ENCODE assay signal across 10 mouse cellular contexts in the genomic region with DNA sequence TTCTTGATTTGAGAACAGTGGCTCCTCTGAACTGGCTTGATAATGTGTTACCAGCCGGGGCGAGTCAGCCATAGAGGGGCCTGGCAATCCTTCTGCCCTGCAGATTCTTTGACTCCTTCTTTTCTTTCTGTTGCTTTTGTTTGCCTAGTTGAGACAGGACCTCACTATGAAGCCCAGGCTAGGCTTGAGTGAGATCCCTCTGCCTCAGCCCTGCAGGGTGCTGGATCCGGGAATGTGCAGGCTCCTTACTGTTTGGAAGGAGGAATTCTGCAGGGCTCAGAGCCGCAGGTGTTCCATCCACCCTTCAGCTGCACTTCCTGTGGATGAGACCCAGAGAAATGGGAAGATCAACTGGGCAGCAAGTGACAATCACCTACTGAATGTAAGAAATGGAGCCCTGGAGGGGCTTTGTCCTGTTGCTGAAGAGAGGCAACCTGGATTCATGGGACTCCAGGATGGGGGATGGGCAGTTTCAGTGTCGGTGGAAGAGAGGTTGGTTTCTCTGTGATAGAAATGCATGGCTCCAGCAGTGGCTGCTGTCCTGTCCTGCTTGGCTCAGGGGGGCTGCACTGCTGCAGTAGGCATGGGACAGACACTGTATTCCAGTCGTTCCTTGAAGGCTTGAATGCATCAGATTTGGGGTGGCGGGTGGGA. TPM values are rescaled to one million over a fixed set of nuclear protein-coding genes. Genes with fewer than 3 reads are reported as not detected.
DNase-seq lines count a peak whose midpoint lies in the region; ATAC-seq and TF ChIP-seq lines count a peak whose summit lies in the region.
"Had no signal": no experiment of that assay in that cellular context is flagged by ENCODE, and none has a peak within 500 bp of the region (broad histone marks: within the 10 kb centered on the region; RNA-seq: fewer than 3 reads in every experiment).

No protein-coding gene starts in this region.

- peak overlapping the region; percentile 49 for H3K27ac ChIP-seq in heart, embryonic 16.5 days (ENCODE audit: low read length)
- no peak overlapping the region for H3K27ac ChIP-seq in heart, embryonic 11.5 days (ENCODE audit: low read depth, low read length)
- H3K27ac ChIP-seq in limb, embryonic 10.5 days: peak overlapping the region; percentile 72
- peak overlapping the region; percentile 50; the same call in 1 of the 2 replicates for H3K27ac ChIP-seq in olfactory bulb, adult 2 months (ENCODE audit: insufficient read depth, low read depth, low read length)
- no peak overlapping the region for H3K27ac ChIP-seq in kidney, embryonic 15.5 days
- H3K27ac ChIP-seq: liver, embryonic 12.5 days had no signal

- peak; percentile 56 to 57 for DNase-seq in cerebellum, postnatal 10 days
- DNase-seq in limb, embryonic 10.5 days (ENCODE audit: low spot score): no peak
- no peak for DNase-seq in ovary, postnatal 36 days (ENCODE audit: low spot score)
- DNase-seq: kidney, postnatal 36 days had no signal

- peaks cover 5% of the 10 kb centered on the region; the same call in 1 of the 2 replicates for H3K9me3 ChIP-seq in heart, embryonic 16.5 days (replicated peaks; ENCODE audit: control insufficient read depth, low read length)
- H3K9me3 ChIP-seq in heart, embryonic 11.5 days (replicated peaks; ENCODE audit: control insufficient read depth, low read length): no peaks in the 10 kb centered on the region
- no peaks in the 10 kb centered on the region for H3K9me3 ChIP-seq in limb, embryonic 10.5 days (replicated peaks)
- 0 out of 2 replicates have a peak, but pooled peaks cover 4% of the 10 kb centered on the region for H3K9me3 ChIP-seq in kidney, embryonic 15.5 days (replicated peaks)
- H3K9me3 ChIP-seq: liver, embryonic 12.5 days had no signal

- H3K27me3 ChIP-seq in heart, embryonic 16.5 days (ENCODE audit: control insufficient read depth, insufficient read depth, low read length): no peaks in the 10 kb centered on the region
- no peaks in the 10 kb centered on the region for H3K27me3 ChIP-seq in heart, embryonic 11.5 days (ENCODE audit: control insufficient read depth, insufficient read depth, low read length)
- peaks cover 13% of the 10 kb centered on the region; the same call in 1 of the 2 replicates for H3K27me3 ChIP-seq in limb, embryonic 10.5 days (ENCODE audit: low read depth, poor library complexity, severe bottlenecking)
- H3K27me3 ChIP-seq in kidney, embryonic 15.5 days: no peaks in the 10 kb centered on the region

- no peaks in the 10 kb centered on the region for H3K36me3 ChIP-seq in heart, embryonic 16.5 days (ENCODE audit: control insufficient read depth, insufficient read depth)
- H3K36me3 ChIP-seq in heart, embryonic 11.5 days (ENCODE audit: control insufficient read depth, insufficient read depth, low read length): no peaks in the 10 kb centered on the region
- no peaks in the 10 kb centered on the region for H3K36me3 ChIP-seq in limb, embryonic 10.5 days
- H3K36me3 ChIP-seq in kidney, embryonic 15.5 days: no peaks in the 10 kb centered on the region
- H3K36me3 ChIP-seq: liver, embryonic 12.5 days had no signal

- TF ChIP-seq CTCF in olfactory bulb, adult 2 months (IDR thresholded peaks at IDR 0.05; ENCODE audit: insufficient read depth, low read depth, low read length): no peak

- H3K4me2 ChIP-seq in heart, embryonic 16.5 days (ENCODE audit: low read depth, low read length): no peak overlapping the region
- H3K4me2 ChIP-seq in heart, embryonic 11.5 days: no peak overlapping the region
- no peak overlapping the region for H3K4me2 ChIP-seq in kidney, embryonic 15.5 days
- H3K4me2 ChIP-seq: liver, embryonic 12.5 days had no signal

- H3K9ac ChIP-seq in heart, embryonic 16.5 days (ENCODE audit: low read length): peak overlapping the region; percentile 34
- no peak overlapping the region for H3K9ac ChIP-seq in heart, embryonic 11.5 days (ENCODE audit: low read depth, low read length)
- H3K9ac ChIP-seq in kidney, embryonic 15.5 days: no peak overlapping the region
- H3K9ac ChIP-seq: liver, embryonic 12.5 days had no signal

- TF ChIP-seq POLR2A in olfactory bulb, adult 2 months (IDR thresholded peaks at IDR 0.05; ENCODE audit: insufficient read depth, low read depth, low read length): no peak

- peaks cover 32% of the 10 kb centered on the region for H3K4me1 ChIP-seq in heart, embryonic 16.5 days (ENCODE audit: control insufficient read depth, insufficient read depth, low read length)
- H3K4me1 ChIP-seq in heart, embryonic 11.5 days (ENCODE audit: control insufficient read depth, insufficient read depth, low read length): peaks cover 16% of the 10 kb centered on the region
- peaks cover 34% of the 10 kb centered on the region for H3K4me1 ChIP-seq in limb, embryonic 10.5 days
- H3K4me1 ChIP-seq in olfactory bulb, adult 2 months (ENCODE audit: control insufficient read depth, insufficient read depth, low read length): peaks cover 13% of the 10 kb centered on the region
- H3K4me1 ChIP-seq in kidney, embryonic 15.5 days: peaks cover 51% of the 10 kb centered on the region

- H3K4me3 ChIP-seq in heart, embryonic 16.5 days (ENCODE audit: low read length): no peak overlapping the region
- H3K4me3 ChIP-seq in heart, embryonic 11.5 days (ENCODE audit: low read depth, low read length): no peak overlapping the region
- H3K4me3 ChIP-seq in limb, embryonic 10.5 days: no peak overlapping the region
- no peak overlapping the region for H3K4me3 ChIP-seq in olfactory bulb, adult 2 months (ENCODE audit: insufficient read depth, low read depth, low read length)
- H3K4me3 ChIP-seq in kidney, embryonic 15.5 days (replicated peaks): no peak overlapping the region
- H3K4me3 ChIP-seq: liver, embryonic 12.5 days had no signal

- 60% methylated on average over 7 of the region's 7 CpGs for WGBS in heart, embryonic 16.5 days
- 43% methylated on average over 7 of the region's 7 CpGs for WGBS in heart, embryonic 11.5 days (ENCODE audit: insufficient replicate concordance)
- WGBS in limb, embryonic 10.5 days: 51% methylated on average over 7 of the region's 7 CpGs
- 57% methylated on average over 7 of the region's 7 CpGs for WGBS in olfactory bulb, adult 2 months
- WGBS in kidney, embryonic 15.5 days: 58% methylated on average over 7 of the region's 7 CpGs

- ATAC-seq in cerebellum, adult (ENCODE audit: insufficient number of reproducible peaks, low FRiP score, low TSS enrichment): no peak
- ATAC-seq in heart, embryonic 16.5 days (replicated peaks; ENCODE audit: extremely low read depth, insufficient read depth, low FRiP score): no peak
- ATAC-seq in heart, embryonic 11.5 days (replicated peaks; ENCODE audit: insufficient number of reproducible peaks, low FRiP score, low TSS enrichment): no peak
- ATAC-seq in kidney, embryonic 15.5 days (replicated peaks; ENCODE audit: low FRiP score): no peak
- ATAC-seq: liver, embryonic 12.5 days had no signal

RNA-seq across cellular contexts. Expression of gene Ccdc182, which starts 40.2 kb away (rescaled TPM):
- not detected in 2 replicates for polyA plus RNA-seq in heart, embryonic 16.5 days (2015; fragmentation: Nextera tagmentation; extraction: Ambion mirVana)
- not detected in 2 replicates for polyA plus RNA-seq in heart, embryonic 11.5 days (2014; fragmentation: Nextera tagmentation; extraction: Ambion mirVana)
- polyA plus RNA-seq in limb, embryonic 10.5 days (2016; fragmentation: Nextera tagmentation; extraction: Ambion mirVana): not detected in 2 replicates
- not detected in 2 replicates for polyA plus RNA-seq in olfactory bulb, adult 2 months (2012; ENCODE audit: insufficient read depth, insufficient read length, low replicate concordance, missing spikeins)
- polyA plus RNA-seq in kidney, embryonic 15.5 days (2015; fragmentation: Nextera tagmentation; extraction: Ambion mirVana): 3.1 and 3.7 TPM in 2 replicates

RNA-seq across cellular contexts. Expression of gene Mrps23, which starts 49.5 kb away (rescaled TPM):
- 97.6 and 105 TPM in 2 replicates for polyA plus RNA-seq in heart, embryonic 16.5 days (2015; fragmentation: Nextera tagmentation; extraction: Ambion mirVana)
- polyA plus RNA-seq in heart, embryonic 11.5 days (2014; fragmentation: Nextera tagmentation; extraction: Ambion mirVana): 87.3 and 88.4 TPM in 2 replicates
- 57.9 and 68.1 TPM in 2 replicates for polyA plus RNA-seq in limb, embryonic 10.5 days (2016; fragmentation: Nextera tagmentation; extraction: Ambion mirVana)
- not detected in 2 replicates for polyA plus RNA-seq in olfactory bulb, adult 2 months (2012; ENCODE audit: insufficient read depth, insufficient read length, low replicate concordance, missing spikeins)
- polyA plus RNA-seq in kidney, embryonic 15.5 days (2015; fragmentation: Nextera tagmentation; extraction: Ambion mirVana): 57.5 and 65.2 TPM in 2 replicates

Comparison
In these comparisons a context has a peak if more than half of its experiments do, and no peak if none do; other contexts are left out.
1. H3K27ac ChIP-seq: peak in heart, embryonic 16.5 days (single experiment), limb, embryonic 10.5 days (single experiment) and olfactory bulb, adult 2 months (single experiment); none in heart, embryonic 11.5 days (single experiment) and kidney, embryonic 15.5 days (single experiment).
2. DNase-seq: peak in cerebellum, postnatal 10 days (2 of 2); none in limb, embryonic 10.5 days (single experiment) and ovary, postnatal 36 days (single experiment).
3. RNA of gene Mrps23, which starts 49.5 kb away (polyA plus RNA-seq): 97.6 to 105 TPM in heart, embryonic 16.5 days, 87.3 to 88.4 TPM in heart, embryonic 11.5 days, 57.9 to 68.1 TPM in limb, embryonic 10.5 days and 57.5 to 65.2 TPM in kidney, embryonic 15.5 days; not detected in olfactory bulb, adult 2 months; every median in the first group is over 10 times any median in the second.